Mouse (Mus musculus): Measurements from ENCODE around the gene Cebpe.

DNA sequence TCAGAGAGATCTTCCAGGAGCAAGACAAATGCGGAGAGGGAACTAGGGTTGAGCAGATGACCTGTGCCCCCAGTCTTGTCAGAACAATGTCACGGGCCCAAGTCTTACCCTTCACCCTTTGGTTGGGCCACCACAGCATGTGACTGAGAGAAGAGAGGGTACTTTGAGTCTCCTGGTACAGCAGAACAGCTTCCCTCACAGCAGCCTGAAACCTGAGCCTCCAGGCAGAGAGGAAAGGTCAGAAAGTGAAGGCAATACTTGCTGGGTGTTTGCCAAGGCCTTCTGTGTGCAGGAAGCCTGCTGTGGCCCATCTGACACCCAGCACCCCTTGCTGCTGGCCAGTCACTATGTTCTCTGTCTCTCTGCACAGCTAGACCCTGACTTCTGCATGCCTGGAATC is 30.4 kb upstream of the Cebpe start:
- no peak for TF ChIP-seq POLR2A (IDR thresholded peaks at IDR 0.05; ENCODE audit: insufficient read depth, low read length)
- no peak for TF ChIP-seq EP300 (IDR thresholded peaks at IDR 0.05; ENCODE audit: insufficient read depth, low read depth, low read length)
- TF ChIP-seq CTCF (IDR thresholded peaks at IDR 0.05; ENCODE audit: low read depth, low read length), result no peak
